Mouse (Mus musculus): ENCODE results near the gene Ddn.
A peak's percentile ranks its signal among the peaks of the same experiment; 100 is the strongest.

Gene Ddn

DNA sequence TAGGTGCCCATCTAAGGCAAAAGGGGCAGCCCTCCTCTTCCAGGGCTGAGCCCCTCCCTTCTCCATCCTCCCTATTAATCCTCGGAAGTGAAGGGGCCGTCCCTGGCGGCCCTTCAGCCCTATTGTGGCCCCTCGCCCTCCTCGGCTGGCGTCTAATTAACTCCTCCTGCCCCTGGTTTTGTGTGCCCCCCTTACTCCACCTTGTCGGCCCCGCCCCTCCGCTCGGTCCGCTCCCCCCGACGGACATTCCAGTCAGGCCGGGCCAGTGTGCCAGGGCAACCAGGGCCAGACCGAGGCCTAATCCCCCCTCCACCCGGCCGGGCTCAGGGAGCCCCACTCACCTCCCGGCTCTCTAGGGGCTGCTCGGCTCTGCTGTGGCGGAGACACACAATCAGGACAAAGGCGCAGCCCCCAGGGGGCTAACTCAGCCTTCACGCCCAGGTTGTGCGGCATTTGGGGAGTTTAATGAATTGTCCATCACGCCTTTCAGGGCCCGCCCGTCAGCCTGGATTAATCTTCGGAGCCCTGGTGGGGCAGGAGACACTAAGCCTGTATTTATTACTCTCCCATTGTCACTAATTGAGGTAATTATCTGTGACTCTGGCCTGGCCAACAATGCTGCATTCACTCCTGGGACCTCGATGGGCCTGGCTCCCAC, 11.3 kb downstream of the Ddn start:
- no peak for DNase-seq (ENCODE audit: low read depth, low spot score)

- no peak for DNase-seq (ENCODE audit: low read depth, low spot score)
Measured at GRCm38 (mm10) chr15:98796803-98797595, 12.3 kb downstream of the Ddn start.

GRCm38 (mm10) chr15:98793141-98793698, 16.1 kb downstream of the Ddn start:
- no peak for DNase-seq (ENCODE audit: low read depth, low spot score)

- no peak for DNase-seq (ENCODE audit: low read depth, low spot score)
Measured at GRCm38 (mm10) chr15:98792233-98793020, 16.9 kb downstream of the Ddn start.

- peak; percentile 56 for DNase-seq (ENCODE audit: low read depth, low spot score)
Measured at GRCm38 (mm10) chr15:98791771-98792170, 17.5 kb downstream of the Ddn start.

DNA sequence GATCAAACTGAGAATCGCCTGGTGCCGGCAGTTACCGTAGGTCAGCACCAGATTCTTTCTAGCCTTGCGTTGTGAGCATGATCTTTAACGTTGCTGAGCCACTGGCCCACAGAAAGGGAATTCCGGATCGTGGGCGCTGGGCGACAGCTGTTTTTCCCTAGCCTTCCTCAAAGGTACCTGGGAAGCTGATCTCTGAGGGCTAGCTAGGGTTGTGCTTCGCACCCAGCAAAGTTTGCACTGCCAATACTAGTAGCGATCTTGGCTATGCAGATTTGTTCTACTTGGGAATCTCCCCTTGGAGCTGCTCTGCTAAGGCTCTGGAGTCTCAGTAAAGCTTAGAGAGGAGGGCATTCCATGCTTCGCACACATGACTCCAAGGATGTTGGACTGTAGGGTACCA, 18.1 kb downstream of the Ddn start:
- no peak for DNase-seq (ENCODE audit: low read depth, low spot score)

DNA sequence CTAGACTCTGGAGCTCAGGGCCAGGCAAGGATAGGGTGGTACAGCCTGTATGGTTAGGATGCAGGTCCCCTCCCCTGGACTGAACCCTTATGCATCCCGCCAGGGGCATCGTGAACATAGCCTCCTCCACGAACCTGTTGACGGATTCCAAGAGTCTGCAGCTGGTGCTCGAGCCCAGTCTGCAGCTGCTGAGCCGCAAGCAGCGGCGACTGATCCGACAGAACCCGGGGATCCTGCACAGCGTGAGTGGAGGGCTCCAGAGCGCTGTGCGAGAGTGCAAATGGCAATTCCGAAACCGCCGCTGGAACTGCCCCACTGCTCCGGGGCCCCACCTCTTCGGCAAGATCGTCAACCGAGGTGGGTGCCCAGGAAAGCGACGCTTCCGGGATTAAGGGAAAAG, 18.5 kb downstream of the Ddn start:
- no peak for DNase-seq (ENCODE audit: low read depth, low spot score)

DNA sequence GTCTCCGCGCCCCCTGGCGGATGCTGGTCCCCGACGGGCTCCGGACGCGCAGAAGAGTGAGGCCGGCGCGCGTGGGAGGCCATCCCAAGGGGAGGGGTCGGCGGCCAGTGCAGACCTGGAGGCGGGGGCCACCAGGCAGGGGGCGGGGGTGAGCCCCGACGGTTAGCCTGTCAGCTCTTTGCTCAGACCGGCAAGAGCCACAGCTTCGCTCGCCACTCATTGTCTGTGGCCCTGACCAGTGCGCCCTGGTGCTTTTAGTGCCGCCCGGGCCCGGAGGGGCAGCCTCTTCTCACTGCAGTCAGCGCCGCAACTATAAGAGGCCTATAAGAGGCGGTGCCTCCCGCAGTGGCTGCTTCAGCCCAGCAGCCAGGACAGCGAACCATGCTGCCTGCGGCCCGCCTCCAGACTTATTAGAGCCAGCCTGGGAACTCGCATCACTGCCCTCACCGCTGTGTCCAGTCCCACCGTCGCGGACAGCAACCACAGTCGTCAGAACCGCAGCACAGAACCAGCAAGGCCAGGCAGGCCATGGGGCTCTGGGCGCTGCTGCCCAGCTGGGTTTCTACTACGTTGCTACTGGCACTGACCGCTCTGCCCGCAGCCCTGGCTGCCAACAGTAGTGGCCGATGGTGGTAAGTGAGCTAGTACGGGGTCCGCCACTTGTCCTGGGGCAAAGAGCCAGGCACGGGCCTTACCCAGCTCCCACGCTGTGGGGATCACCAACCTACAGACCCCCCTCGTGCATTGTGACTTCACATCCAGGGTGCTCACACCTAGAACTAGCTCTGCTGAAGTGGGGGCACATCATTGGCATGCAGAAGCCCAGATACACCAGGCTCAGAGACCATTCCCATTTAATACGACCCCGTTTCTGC, 19.4 kb downstream of the Ddn start, which contains the start of gene Wnt1:
Gene Wnt1 (plus strand): TSS at position 197 of the 875 bp plus-strand sequence.
- no peak for DNase-seq (ENCODE audit: low read depth, low spot score)

GRCm38 (mm10) chr15:98788972-98789660, 20.2 kb downstream of the Ddn start:
- DNase-seq (ENCODE audit: low read depth, low spot score): no peak

- peak; percentile 61 for DNase-seq (ENCODE audit: low read depth, low spot score)
Measured at GRCm38 (mm10) chr15:98787930-98788329, 21.4 kb downstream of the Ddn start.

DNA sequence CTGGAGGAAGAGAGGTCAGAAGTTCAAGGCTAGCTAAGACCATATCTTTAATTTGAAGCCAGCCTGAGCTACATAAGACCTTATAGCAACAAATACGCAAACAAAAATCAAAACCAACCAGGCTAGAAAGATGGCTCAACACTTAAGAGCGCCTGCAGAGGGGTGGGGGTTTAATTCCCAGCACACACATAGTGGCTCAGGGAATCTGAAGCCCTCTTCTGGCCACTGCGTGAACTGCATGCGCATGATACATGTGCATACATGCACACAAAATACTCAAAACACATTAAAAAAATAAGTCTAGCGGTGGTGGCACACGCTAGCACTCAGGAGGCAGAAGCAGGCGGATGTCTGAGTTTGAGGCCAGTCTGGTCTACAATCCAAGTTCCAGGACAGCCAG, 23.5 kb downstream of the Ddn start:
- peak; percentile 82 for DNase-seq (ENCODE audit: low read depth, low spot score)

DNA sequence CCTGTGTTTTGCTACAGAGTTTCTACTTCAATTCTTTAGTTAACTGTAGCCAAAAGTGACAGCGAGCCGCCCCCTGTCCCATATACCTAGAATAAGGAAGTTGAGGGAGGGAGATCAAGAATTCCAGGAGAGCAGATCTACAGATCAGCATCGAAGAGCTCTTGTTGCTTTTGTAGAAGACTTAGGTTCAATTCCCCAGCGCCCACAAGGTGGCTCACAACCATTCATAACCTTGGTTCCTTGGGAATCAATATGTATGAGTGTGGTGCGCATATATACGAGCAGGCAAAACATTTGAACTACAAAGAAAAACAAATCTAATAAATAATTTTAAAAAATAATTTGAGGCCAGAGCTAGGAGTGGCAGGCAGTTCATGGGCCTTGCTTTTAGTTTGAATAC, 28.1 kb downstream of the Ddn start:
- peak; percentile 36 for DNase-seq (ENCODE audit: low read depth, low spot score)

GRCm38 (mm10) chr15:98780573-98780972, 28.7 kb downstream of the Ddn start:
- peak; percentile 61 for DNase-seq (ENCODE audit: low read depth, low spot score)

DNA sequence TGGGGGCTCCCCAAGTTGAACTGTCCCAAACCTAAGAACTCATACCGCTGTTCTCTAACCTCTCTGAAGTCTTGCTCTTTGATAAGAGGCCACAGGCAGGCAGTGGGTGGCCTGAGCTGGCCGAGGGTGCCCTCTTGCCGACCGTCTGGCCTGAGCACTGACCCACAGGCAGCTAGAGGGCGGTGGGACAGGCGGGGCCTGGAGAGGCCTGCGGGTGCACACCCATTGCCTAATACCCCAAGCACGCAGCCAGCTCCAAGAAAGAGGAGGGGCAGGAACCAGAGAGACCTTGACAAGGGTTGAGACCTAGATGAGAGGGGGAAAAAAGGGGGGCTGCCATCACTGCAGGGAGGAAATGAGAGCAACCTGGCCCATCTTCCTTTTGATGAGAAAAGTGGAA, 29.2 kb downstream of the Ddn start:
- DNase-seq (ENCODE audit: low read depth, low spot score): no peak

DNA sequence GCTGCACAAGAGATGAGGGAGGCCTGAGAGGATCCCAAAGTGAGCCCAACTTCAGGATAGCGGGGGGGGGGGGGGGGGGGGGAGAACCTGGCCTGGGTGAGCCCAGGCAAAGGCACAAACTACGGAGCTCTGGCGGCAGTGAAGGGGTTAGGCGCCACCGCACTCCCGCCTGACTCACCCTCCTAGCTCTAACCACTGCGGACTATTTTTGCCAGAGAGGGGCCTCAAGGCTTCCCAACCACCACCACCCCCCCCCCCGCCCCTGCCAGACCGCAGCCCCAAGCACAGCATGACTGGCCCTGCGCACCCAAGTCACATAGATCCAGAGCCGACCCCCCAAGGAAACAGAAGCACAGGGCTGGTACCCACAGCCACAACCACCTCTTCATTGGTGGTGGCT, 30.5 kb downstream of the Ddn start:
- no peak for DNase-seq (ENCODE audit: low read depth, low spot score)

- peak; percentile 43 for DNase-seq (ENCODE audit: low read depth, low spot score)
Measured at GRCm38 (mm10) chr15:98778191-98778770, 31.0 kb downstream of the Ddn start.

- DNase-seq (ENCODE audit: low read depth, low spot score): peak; percentile 41
Measured at GRCm38 (mm10) chr15:98777762-98778161, 31.5 kb downstream of the Ddn start, which contains the start of gene Wnt10b. Gene Wnt10b, minus strand, starts transcription at chr15:98778150.

DNA sequence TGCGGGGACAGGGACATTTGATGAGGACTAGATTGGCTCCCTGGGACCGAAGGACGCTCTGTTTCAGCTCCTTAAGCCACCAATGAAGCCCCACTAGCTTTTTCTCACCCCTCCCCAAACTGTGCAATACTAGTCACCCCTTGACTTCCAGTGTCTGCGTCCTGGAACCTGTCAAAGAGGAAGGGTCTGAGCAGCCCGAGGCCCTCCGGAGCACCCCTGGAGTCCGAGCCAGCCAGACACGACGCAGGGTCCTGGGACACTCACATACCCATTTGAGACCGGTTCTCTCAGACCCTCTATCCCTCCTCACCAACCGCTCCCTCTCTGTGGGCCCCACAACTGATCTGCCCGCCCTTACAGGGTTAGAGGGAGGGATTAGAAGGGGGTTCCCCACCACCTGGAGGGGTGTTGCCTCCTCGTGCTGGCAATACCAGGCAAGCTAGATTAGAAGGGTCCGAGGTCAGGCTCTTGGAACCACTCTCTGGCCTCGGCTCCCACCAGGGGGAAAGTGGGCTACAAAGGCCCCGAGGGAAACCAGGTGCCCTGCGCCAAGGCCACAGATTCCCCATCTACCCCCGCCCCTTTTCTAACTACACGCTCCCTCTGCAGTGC, 32.2 kb downstream of the Ddn start:
- no peak for DNase-seq (ENCODE audit: low read depth, low spot score)

DNA sequence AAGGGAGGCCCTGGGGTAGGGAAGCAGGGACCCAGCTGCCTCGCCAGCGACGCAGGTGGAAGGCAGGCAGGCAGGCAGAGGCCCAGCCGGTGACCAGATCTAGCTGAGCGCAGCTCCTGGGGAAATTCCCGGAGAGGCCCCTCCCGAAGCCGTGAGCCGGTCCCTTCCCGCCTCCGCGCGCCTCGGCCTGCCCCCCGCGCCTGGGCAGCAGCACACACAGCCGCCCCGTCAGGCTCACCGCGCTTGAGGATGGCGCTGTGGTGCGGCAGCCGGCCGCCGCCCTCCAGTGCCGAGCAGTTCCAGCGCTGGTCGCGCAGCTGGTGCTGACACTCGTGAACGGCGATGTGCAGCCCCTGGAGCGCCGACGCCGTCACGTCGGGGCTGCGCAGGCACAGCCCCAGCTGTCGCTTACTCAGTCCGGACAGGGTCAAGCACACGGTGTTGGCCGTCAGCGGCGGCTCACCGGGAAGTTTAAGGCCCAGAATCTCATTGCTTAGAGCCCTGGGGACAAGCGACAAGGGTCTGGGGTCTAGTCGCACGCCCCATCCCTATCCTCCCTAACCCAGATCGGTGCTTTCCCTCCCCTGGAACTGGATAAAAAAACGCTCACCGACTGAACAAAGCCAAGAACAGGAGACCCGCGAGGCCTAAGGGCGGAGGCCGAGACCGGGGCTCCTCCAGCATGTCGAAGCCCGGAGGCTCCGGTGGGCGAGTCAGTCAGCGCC, 32.8 kb downstream of the Ddn start:
- no peak for DNase-seq (ENCODE audit: low read depth, low spot score)

Data from ES-CJ7 (cell line).